Mouse (Mus musculus) gastrocnemius, adult 18-20 months (tissue): ENCODE measurements at regions not wholly inside any gene's neighbourhood (a gene's known extent, or its start where the extent isn't known, plus 50 kb on each side); places are given as distances from the start of the nearest gene placed in this dataset.

ENCODE experiments used
- DNase-seq: peaks from one replicate; pipeline ENCODE4 v3.0.0; 2021; ENCODE audit warnings: low spot score

DNA sequence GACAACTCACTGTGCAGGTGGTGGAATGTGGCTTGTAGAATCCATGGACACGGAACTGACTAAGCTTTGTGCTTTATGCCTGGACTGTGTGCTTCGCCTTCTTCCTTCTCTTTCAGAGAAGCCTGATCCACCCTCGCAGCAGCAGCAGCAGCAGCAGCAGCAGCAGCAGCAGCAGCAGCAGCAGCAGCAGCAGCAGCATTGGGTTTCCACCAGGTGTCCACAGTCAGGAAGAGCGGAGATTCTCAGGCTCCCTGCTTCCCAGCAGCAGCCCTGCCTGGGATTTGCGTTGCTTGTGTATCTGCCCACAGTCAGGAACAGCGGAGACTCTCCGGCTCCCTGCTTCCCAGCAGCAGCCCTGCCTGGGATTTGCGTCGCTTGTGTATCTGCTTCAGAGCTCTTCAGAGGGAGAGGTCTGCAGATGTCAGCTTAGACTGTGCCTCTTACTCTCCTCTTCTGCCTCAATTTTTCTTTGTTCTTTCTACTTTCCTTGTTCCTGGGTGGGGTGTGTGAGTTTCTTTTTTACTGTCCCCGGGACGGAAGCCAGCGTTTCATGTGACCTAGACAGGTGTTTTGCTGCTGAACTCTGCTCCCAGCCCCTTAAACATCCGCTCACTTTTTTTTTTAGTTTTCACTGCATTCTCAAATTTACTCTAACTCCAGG, 168.1 kb upstream of the Olig3 start:
- DNase-seq, result no peak

DNA sequence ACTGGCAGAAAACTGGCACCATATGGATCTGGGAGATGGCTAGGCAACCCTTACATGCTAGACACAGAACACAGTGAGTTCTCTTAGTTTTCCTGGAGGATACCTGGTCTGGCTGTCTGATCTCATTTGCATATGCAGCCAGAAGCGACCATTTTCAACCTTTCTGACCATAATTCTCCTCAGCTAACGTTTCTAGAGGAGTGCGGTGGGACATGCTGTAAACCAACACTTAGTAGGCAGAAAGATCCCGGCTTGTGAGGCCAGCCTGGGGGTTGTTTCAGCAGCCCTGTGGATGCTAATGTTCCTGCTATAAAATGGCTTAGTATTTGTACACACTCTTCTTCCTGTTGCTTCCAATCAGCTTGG, 168.6 kb upstream of the Olig3 start:
- DNase-seq, result no peak

DNA sequence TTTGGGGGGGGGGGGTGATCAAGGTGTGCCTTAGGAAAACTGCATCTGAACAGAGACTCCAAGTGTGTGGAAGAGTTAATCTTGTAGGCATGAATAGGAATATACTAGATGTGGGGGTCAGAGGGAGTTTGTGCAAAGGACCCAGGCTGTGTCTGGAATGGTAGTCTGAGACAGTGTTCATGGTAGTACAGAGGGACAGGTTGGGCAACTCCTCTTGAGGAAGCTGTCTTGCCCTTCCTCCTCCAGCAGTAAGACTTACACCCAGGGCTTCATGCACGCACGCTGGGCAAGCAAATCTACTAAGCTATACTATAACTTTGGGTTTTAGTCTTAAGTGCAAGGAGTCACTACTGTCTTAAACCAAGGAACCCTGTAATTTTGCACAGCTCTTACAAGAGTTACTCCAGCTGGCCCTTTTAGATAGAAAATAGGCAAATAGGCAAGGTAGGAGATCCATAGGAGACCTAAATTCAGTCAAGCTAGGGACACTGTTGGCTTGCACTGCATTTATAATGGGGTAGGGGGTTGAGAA, 169.2 kb upstream of the Olig3 start:
- DNase-seq, result no peak

DNA sequence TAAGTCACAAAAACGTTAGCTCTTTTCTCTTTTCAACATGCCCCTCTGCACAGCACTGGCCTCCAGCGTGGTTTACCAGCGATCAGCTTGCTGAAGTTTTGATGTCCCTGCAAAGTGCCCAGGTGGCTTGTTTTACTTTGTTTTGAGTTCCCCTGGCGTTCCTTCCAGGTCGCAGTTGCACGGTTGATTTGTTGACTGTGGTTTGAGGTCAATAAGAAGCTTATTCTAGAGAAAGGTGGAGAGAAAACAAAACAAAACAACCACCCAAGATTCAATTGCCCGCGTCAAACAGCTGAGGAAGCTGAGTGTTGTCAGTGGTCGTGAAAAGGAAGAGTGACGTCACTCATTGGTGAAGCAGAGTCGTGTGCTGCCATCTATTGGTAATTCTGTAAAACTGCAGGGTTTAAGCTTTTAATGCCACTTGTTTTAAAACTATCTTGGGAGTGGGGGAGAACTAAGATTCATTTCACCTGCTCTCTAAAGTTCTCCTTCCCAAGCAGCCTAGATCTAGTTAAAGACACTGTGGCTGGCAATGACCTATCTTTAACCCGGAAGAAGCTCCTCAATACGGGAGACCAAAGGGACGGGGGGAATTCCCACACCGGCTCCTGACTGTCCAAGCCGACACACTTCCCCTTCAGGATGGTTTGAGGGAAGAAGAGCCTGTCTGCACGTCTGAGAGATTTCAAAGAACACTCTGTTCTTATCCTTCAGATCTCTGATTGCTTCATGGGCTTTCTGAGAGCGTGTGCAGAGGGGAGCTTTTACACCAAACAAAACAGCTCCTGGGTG, 170.3 kb upstream of the Olig3 start:
- peak; percentile 34 for DNase-seq

DNA sequence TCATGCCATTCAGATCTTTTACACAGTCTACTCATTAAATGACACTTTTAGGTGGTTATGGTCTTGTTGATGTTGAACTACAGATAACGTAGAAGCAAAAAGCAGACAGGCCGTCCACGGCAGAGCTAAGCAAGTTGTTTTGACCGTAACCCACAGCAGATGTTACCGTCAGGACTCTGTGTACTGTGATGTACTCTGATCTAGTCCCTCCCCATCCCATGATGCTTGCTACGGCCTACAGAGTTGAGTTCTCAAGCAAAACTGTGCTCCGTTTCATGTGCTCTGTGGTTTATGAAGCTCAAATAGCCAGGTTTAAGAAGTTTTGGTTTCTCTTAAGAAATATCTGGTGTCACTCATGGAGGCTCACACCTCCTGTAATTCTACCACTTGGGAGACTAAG, 169.4 kb upstream of the Tnfaip3 start:
- no peak for DNase-seq

DNA sequence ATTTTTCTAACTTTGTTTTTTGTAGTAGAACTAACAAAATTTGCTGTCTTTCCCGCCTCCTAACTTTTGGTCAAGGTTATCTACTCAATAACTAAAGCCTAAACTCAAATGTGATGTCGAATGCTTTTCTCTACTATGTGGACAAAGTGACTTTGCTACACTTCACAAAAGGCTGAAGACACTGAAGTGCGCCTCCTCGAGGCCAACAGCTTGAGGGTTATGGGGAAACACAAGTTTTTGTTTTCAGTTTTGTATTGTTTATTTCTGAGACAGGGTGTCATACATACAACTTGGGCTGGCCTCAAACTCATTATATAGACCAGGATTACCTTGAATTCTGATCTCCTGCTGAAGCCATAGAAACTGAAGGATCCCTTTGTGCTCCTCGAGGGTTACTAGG, 162.4 kb upstream of the Tnfaip3 start:
- no peak for DNase-seq

DNA sequence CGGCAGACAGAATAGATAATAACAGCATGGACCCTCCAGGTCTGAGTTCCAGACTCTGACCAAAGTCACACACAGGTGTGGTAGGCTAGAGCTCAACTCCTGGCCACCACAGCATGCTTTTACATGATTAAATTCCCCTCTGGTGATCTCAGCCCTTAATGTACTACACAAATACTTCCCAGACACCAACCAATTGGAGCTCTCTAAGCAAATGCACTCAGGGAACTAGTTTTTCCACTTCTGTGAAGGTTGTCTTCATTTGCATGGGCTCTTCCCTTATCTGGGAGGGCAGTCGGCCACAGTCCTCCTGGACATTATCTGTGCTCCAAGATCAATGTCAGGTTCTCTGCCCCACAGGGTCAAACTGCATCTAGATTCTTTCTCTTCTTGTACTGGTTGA, 162.0 kb upstream of the Tnfaip3 start:
- DNase-seq, result no peak

DNA sequence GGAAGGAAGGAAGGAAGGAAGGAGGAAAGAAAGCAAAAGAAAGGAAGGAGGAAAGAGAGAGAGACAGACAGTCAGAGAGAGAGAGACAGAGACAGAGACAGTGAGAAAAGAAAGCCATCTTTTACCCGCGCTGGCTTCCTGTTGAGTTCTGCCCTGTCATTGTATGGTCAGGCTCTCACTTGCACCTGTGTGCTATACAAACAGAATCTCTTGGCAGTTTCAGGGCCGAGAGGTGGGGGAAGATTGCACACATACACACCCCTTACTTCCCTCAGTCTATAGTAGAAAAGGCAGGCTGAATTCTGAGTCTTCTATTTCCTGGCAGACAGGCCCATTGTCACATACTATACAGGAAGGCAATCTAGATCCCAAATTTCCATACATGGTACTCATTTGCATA, 160.8 kb upstream of the Tnfaip3 start:
- no peak for DNase-seq

DNA sequence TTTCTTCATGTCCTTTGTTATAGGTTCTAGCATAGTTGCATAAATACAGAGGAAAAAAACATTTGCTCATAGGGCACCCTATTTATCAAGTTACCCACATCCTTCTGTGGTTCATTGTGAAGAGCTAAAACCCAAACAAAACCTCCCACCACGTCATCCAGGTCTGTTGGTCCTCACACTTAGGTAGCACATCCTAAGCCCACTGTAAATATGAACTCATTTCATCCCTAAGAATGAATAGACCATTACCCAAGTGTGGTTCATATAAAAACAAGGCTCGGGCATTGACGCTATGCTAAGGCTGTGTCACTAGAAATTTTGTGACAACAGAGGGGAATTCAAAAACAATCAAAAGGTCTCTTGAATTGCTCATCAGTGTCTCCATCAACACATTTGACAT, 156.4 kb upstream of the Tnfaip3 start:
- DNase-seq, result no peak

DNA sequence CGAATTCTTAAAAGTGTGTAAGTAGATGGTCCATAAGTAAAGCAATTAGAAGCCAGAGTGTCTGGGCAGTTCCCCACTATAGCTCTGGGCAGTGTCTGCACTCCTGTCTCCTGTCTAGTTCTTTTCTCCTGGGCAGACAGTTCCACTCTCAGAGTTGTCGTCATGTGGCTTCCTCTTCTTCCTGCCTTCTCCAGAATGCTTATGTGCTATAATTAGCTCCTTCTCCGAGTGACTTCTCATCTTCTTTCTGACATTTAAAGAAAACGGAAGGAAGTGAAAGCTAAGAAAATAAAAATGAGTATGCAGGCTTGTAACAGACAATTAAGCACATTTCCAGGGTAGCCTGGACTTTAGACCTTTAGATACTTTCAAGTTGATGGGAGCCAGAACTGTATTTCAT, 155.1 kb upstream of the Tnfaip3 start:
- DNase-seq, result no peak

DNA sequence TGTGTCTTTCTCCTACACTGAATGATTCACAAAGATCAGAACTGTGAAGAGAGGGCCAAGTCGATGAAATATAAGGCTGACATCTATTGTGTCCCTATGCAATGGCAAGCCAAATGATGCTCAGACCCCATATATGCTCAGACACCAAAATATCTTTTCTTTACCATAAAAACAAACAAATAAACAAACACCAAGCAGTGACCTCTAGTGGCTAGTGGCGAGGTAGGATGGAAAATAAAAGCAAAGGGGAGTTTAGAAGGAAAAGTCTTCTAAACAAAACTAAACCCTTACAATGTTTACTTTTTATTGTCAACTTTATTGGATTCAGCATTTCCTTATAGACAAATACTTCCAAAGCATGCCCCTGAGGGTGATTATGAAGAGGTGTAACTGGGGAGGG, 153.8 kb upstream of the Tnfaip3 start:
- no peak for DNase-seq

DNA sequence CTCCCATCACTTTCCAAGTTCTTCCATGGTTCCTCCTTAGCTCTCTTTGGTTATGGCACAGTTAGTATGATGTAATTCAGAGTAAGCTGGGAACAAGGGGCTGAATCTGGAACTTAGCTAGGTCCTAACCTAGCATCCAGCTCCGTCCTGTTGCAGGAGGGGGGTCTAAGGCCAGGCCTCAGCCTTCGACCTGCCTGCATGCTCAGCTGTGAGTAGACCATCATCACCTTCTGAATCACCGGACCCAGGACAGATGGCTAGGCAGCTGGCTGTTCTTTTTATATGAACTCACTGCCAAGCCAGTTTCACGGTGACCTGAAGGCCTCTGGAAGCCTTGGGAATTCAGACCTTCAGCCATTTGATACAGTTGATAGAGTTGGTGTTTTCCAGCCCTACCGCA, 152.9 kb upstream of the Tnfaip3 start:
- no peak for DNase-seq

DNA sequence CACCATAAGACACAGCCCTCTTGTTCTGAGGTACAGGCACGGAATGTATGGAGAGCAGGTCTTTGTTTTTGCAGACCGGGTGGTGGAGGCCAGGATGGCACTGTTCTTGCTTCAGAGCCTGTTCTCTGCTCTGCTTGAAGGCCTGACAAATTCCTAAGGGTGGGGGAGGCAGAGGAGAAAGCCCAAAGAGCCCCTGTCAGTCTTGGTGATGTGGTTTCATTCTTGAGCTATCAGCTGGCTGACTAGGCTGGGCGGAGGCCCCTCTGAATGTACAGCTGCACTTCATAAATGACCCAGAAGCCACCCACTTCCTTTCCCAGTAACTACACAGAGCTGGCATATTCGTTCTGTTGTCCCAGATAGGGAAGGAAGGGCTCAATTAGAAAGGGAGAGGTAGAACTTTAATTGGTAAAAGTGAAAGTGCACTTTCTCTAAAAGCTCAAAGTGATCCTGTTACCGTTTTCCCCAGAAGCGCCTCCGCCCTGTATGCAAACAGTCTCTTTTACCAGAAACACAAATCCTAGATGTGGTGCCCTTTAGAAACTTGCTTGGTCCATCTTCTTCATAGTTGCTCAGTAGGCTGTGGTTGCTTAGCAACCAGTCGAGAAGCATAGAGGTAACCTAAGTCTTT, 152.3 kb upstream of the Tnfaip3 start:
- no peak for DNase-seq

DNA sequence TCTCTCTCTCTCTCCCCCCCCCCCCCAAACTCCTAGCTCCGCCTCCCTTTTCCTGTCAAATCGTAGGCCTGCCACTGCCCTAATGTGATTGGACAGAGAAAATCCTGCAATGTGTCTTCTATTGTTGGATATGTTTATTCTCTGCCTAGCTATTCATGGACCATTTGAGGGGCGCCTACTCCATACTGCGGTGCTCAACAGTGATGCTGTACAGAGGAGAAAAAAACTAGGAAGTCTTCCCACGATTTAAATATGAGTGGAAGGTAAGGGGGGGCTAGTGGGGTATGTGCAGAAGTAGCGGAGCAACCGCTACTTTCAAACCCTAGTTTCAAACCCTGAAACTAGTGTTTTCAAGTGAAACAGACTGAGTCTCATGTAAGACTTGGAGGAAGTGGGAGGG, 151.6 kb upstream of the Tnfaip3 start:
- DNase-seq, result no peak

DNA sequence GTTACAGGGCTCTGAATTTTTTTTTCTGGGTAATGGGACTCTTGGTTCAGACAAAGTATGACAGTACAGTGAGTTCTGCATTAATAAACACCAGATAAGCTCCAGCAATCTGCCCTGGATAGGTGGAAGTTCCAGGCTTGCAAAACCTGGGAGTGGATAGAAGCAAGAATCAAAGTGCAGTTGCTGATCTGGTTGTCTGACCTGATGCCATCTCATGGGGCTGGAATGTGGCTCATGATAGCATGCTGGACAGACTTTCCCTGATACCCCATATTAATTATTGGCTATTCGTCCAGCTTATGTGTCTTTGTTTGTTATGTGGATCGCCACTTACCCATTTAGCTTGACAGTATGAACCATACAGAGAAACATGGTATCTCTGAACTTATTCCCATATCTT, 146.6 kb upstream of the Tnfaip3 start:
- no peak for DNase-seq

DNA sequence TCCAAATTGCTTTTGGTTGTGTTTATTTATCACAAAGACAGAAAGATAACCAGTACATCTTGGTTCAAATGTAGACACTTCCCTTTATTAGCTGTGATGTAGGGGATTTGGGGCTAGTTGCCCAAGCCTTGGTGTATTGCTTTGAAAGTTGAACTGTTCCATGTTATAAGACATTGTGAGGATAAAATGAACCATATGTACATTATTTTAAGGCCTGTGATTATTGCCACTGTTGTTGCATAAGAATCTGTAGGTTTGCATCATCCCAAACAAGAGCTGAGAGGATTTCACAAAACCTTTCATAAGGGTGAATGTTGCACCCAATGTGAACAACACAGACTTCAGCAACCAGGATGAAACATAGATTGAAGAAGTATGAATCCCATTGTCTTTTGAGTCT, 145.7 kb upstream of the Tnfaip3 start:
- no peak for DNase-seq

DNA sequence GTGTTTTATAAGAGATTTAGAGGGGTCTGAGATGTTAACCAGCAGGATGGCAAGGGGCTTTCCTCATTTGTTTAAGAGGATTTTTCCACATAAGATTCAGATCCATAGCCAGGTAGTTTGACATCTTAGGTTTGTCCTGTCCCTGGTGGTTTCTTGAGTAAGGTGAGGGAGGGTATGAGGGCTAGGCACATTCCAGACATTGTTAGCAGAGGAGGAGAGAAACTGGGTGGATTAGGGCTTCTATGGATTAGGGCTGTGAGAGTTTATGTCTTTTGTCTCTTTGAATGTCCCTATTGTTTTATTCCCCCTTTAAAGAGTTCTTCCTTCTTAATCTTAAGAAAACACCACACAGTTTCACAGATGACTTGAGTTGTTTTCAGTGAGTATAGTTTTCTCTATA, 138.6 kb upstream of the Tnfaip3 start:
- DNase-seq, result no peak

DNA sequence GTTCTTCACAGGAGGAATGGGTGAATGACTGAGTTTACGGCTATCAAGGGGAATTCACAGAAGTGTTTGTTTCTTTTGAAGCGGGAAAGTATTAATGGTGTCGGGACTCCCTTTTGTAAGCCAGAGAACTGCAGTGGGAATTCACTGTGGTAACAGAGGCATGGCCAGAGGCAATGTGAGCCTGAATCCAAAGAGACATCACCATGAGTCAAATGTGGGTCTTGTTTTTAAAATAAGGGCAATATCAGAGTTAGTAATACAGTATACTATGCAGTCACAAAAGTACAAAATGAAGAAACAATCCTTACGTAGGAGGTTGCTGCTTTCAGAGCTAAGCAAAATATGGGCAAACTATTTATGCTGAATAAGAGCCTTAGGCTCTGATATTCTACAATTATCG, 137.3 kb upstream of the Tnfaip3 start:
- DNase-seq, result no peak

DNA sequence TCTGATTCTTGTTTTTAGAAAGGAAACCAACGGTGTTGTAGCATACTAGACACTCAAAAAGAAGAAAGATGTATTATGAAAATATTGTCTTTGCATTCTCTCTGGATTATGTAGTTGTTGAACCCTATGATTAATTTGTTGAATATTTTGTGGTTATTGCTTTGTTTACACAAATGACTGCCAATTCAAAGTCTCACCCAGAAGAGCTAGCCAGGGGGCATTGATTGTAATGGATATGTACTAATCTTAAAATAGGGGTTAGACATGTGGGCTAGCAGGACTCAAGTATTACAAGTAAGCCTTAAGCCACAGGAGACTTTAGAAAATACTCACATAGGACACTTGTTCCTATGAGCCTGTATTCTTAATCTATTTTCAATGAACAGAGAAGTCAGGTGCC, 135.3 kb upstream of the Tnfaip3 start:
- no peak for DNase-seq

DNA sequence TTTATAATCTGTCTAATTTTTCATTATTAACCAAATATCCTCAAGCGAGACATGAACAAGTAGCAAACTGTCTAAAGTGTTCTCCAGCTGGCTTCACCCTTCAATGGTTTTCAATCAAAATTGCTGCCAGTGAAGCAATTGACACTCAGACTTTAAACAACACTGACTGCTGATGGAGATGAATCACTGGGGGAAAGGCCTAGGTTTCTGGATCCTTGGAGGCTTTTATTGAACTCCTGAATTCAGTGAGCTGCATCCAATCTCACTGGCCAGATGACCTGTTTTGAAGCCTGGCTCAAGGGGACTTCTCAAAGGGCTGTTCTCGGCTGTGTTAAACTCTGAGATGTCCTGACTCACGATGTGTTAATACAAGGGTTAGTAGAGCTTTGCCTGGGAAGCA, 134.5 kb upstream of the Tnfaip3 start:
- no peak for DNase-seq

DNA sequence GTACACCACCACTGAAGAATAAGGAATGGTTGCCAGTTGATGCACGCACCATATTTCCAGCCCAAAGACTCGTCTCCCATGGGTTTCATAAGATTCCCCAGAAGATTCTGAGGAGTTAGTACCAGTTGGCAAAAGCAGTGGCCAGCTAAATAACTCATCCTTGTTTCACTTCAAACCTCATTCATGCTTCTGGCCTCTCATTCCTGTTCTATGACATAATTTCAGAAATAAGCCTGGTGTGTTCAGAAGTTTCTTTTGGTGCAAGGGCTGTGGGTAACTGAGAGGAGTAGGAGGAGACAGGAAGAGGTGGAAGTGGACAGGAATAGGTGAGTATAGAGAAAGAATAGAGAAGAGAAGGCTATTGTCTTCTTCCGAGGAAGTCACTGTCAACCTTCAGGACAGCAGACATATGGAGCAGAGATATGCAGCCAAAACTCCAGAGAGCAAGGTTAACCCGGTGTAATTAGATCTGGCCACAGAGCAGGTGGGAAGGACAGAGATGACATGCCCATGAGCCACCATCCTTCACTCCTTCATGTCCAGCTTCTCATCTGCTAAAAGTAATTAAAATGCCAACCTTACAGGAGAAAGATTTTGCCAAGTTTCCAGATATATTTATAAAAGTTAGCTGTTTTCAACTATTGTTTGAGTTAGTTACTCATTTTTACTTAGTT, 133.9 kb upstream of the Tnfaip3 start:
- no peak for DNase-seq

DNA sequence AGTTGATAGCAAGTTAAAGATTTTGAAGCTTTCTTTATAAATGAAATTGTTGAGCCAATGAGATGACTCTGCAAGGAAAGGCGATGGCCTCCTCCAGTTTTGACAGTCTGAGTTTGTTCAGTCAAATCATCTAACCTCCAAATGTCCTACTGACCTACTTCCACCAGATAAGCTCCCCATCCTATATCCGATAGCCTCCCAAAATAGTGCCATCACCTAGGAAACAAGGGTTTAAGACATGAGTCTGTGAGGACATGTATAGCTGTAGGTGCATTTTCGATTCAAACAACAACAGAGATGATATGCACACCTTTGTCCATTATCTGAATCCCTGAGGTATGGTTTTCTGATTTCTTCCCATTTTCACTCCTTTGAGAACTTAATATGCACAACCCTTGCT, 126.0 kb upstream of the Tnfaip3 start:
- DNase-seq, result no peak
